Mouse (Mus musculus) lung, adult 2 months (tissue): ENCODE data around the gene Mast4.

Source experiments
- CTCF ChIP-seq: fragments of 200-500 bp; IDR thresholded peaks from 2 replicates; pipeline ENCODE4 v1.5.1; 2011; ENCODE audit warnings: mild to moderate bottlenecking, low read length, control low read depth; ENCODE audit not compliant: insufficient read depth
- POLR2A ChIP-seq: fragments of 200-500 bp; IDR thresholded peaks from 2 replicates; pipeline ENCODE4 v1.6.1; 2011; ENCODE audit warnings: low read depth, mild to moderate bottlenecking, control low read depth, low read length, borderline replicate concordance; ENCODE audit errors: extremely low read depth

DNA sequence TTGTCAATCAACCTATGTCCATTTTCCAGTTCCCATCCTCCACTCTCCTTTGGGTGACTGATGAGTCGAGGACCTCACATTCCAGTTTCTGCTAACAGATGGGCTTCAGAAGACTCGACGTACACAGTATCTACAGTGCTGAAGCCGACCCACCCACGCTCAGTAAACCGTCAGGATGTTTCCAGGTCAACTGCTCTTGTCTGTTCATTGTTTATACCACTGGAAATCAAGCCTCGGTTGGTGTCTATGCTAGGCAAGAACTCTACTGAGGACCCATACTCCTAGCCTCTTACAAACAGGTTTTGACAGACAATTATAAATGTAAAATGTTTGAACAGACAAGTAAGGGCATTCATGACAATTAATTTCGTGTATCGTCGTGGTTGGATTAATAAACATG lies 277.8 kb downstream of the Mast4 start:
- TF ChIP-seq CTCF (no peak), POLR2A (no peak)
